ENCODE assay signal across 14 mouse cellular contexts in the genomic region with DNA sequence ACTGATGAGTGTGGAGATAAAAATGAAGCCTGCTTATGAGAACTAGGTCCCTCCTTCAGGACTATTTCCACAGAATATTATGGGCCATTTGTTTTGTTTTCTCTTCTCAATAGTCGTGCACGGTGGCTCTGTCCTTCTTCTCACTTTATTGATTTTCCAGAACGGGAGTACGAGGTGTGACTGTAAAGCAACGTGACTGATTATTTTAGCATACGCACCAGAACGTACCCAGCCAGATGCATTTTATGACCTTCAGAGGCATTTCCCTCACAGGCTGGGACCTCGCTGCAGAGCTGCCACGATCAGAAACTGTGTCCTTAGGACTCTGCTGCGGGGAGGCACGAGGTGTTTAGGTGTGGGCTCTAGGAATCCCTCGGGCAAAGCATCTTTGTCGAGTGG. TPM values are rescaled to one million over a fixed set of nuclear protein-coding genes. Genes with fewer than 3 reads are reported as not detected.
DNase-seq lines count a peak whose midpoint lies in the region; ATAC-seq and TF ChIP-seq lines count a peak whose summit lies in the region.
"Had no signal": no experiment of that assay in that cellular context is flagged by ENCODE, and none has a peak within 500 bp of the region (broad histone marks: within the 10 kb centered on the region; RNA-seq: fewer than 3 reads in every experiment).

No protein-coding gene starts in this region.

- no peak overlapping the region for H3K9ac ChIP-seq in hindbrain, embryonic 11.5 days (ENCODE audit: low read depth, low read length)
- no peak overlapping the region for H3K9ac ChIP-seq in stomach, embryonic 14.5 days (replicated peaks; ENCODE audit: low read depth, low read length)
- no peak overlapping the region for H3K9ac ChIP-seq in stomach, postnatal 0 days (ENCODE audit: low read length)
- H3K9ac ChIP-seq in limb, embryonic 13.5 days = no peak overlapping the region
- H3K9ac ChIP-seq: lung, embryonic 15.5 days had no signal

- H3K4me2 ChIP-seq in hindbrain, embryonic 11.5 days (replicated peaks; ENCODE audit: low read depth, low read length) = 0 out of 2 replicates have a peak overlapping the region, but pooled peaks have one; percentile 18
- no peak overlapping the region for H3K4me2 ChIP-seq in stomach, embryonic 14.5 days (replicated peaks; ENCODE audit: low read depth, low read length)
- H3K4me2 ChIP-seq in stomach, postnatal 0 days (replicated peaks; ENCODE audit: low read depth) = no peak overlapping the region
- H3K4me2 ChIP-seq in limb, embryonic 13.5 days (replicated peaks) = peak overlapping the region; percentile 56

- no peak for DNase-seq in hindbrain, embryonic 11.5 days (ENCODE audit: low spot score)
- no peak for DNase-seq in hindbrain, embryonic 10.5 days (ENCODE audit: low spot score)
- no peak for DNase-seq in stomach, postnatal 0 days (ENCODE audit: low spot score)
- DNase-seq in right cerebral cortex, postnatal 4 days = no peak
- no peak for DNase-seq in gastrocnemius, adult 18-20 months (ENCODE audit: low spot score)
- no peak for DNase-seq in gastrocnemius, postnatal 10 days
- DNase-seq: kidney, adult 11 months; layer of hippocampus, adult 9-11 months; thymus, postnatal 4 days had no signal

- no peaks in the 10 kb centered on the region for H3K36me3 ChIP-seq in hindbrain, embryonic 11.5 days (ENCODE audit: control insufficient read depth, insufficient read depth, low read length)
- no peaks in the 10 kb centered on the region for H3K36me3 ChIP-seq in hindbrain, embryonic 10.5 days
- no peaks in the 10 kb centered on the region for H3K36me3 ChIP-seq in stomach, embryonic 14.5 days (ENCODE audit: control insufficient read depth, insufficient read depth, low read length)
- H3K36me3 ChIP-seq in stomach, postnatal 0 days (ENCODE audit: control insufficient read depth, insufficient read depth, low read length) = no peaks in the 10 kb centered on the region
- no peaks in the 10 kb centered on the region for H3K36me3 ChIP-seq in limb, embryonic 13.5 days
- H3K36me3 ChIP-seq: lung, embryonic 15.5 days had no signal

- no peaks in the 10 kb centered on the region for H3K9me3 ChIP-seq in hindbrain, embryonic 11.5 days (ENCODE audit: control insufficient read depth, low read length)
- H3K9me3 ChIP-seq in hindbrain, embryonic 10.5 days = peaks cover 3% of the 10 kb centered on the region; the same call in 1 of the 2 replicates
- H3K9me3 ChIP-seq in stomach, embryonic 14.5 days (ENCODE audit: control insufficient read depth, low read depth, low read length) = peaks cover 4% of the 10 kb centered on the region; the same call in 1 of the 2 replicates
- H3K9me3 ChIP-seq in stomach, postnatal 0 days (ENCODE audit: control insufficient read depth, low read length) = no peaks in the 10 kb centered on the region
- H3K9me3 ChIP-seq in limb, embryonic 13.5 days = no peaks in the 10 kb centered on the region; the same call in 1 of the 2 replicates
- H3K9me3 ChIP-seq: lung, embryonic 15.5 days had no signal

- no peaks in the 10 kb centered on the region for H3K27me3 ChIP-seq in hindbrain, embryonic 11.5 days (ENCODE audit: control insufficient read depth, insufficient read depth, low read length)
- H3K27me3 ChIP-seq in hindbrain, embryonic 10.5 days (ENCODE audit: insufficient read depth, poor library complexity, severe bottlenecking) = no peaks in the 10 kb centered on the region
- no peaks in the 10 kb centered on the region for H3K27me3 ChIP-seq in stomach, embryonic 14.5 days (ENCODE audit: control insufficient read depth, insufficient read depth, low read length)
- H3K27me3 ChIP-seq in stomach, postnatal 0 days (ENCODE audit: control insufficient read depth, insufficient read depth, low read length) = no peaks in the 10 kb centered on the region
- H3K27me3 ChIP-seq in limb, embryonic 13.5 days = 0 out of 2 replicates have a peak, but pooled peaks cover 2% of the 10 kb centered on the region
- H3K27me3 ChIP-seq: lung, embryonic 15.5 days had no signal

- 0 out of 2 replicates have a peak overlapping the region, but pooled peaks have one; percentile 13 for H3K27ac ChIP-seq in hindbrain, embryonic 11.5 days (ENCODE audit: low read depth, low read length)
- no peak overlapping the region for H3K27ac ChIP-seq in hindbrain, embryonic 10.5 days
- 0 out of 2 replicates have a peak overlapping the region, but pooled peaks have one; percentile 27 for H3K27ac ChIP-seq in stomach, embryonic 14.5 days (ENCODE audit: low read length)
- no peak overlapping the region for H3K27ac ChIP-seq in stomach, postnatal 0 days (replicated peaks)
- no peak overlapping the region for H3K27ac ChIP-seq in limb, embryonic 13.5 days
- H3K27ac ChIP-seq: lung, embryonic 15.5 days had no signal

- no peak for TF ChIP-seq EP300 in stomach, postnatal 0 days (optimal IDR thresholded peaks at IDR 0.05)

- 70% methylated on average over 13 of the region's 13 CpGs for WGBS in hindbrain, embryonic 11.5 days
- 83% methylated on average over 13 of the region's 13 CpGs for WGBS in hindbrain, embryonic 10.5 days
- 41% methylated on average over 13 of the region's 13 CpGs for WGBS in stomach, embryonic 14.5 days
- 36% methylated on average over 13 of the region's 13 CpGs for WGBS in stomach, postnatal 0 days
- WGBS in limb, embryonic 13.5 days = 13% methylated on average over 13 of the region's 13 CpGs

- no peak for TF ChIP-seq CTCF in stomach, postnatal 0 days (IDR thresholded peaks at IDR 0.05; ENCODE audit: low read depth)

- ATAC-seq in hindbrain, embryonic 11.5 days (ENCODE audit: low FRiP score) = no peak
- no peak for ATAC-seq in stomach, embryonic 14.5 days (ENCODE audit: insufficient number of reproducible peaks, insufficient read depth, low FRiP score, low read depth)
- no peak for ATAC-seq in stomach, postnatal 0 days (ENCODE audit: low FRiP score, low TSS enrichment)
- ATAC-seq in limb, embryonic 13.5 days (ENCODE audit: low FRiP score, low read depth) = peak; percentile 49; the same call in 1 of the 2 replicates
- ATAC-seq: CD4-positive, CD25-positive, alpha-beta regulatory T cell, adult 4 months had no signal

- no peaks in the 10 kb centered on the region for H3K4me1 ChIP-seq in hindbrain, embryonic 11.5 days (replicated peaks; ENCODE audit: control insufficient read depth, insufficient read depth, low read length)
- peaks cover 6% of the 10 kb centered on the region; the same call in 1 of the 2 replicates for H3K4me1 ChIP-seq in hindbrain, embryonic 10.5 days (replicated peaks)
- H3K4me1 ChIP-seq in stomach, embryonic 14.5 days (ENCODE audit: control insufficient read depth, insufficient read depth, low read length) = no peaks in the 10 kb centered on the region
- H3K4me1 ChIP-seq in stomach, postnatal 0 days (replicated peaks; ENCODE audit: control insufficient read depth, insufficient read depth) = no peaks in the 10 kb centered on the region; the same call in 1 of the 2 replicates
- H3K4me1 ChIP-seq in limb, embryonic 13.5 days = peaks cover 14% of the 10 kb centered on the region

- no peak overlapping the region for H3K4me3 ChIP-seq in hindbrain, embryonic 11.5 days (ENCODE audit: low read depth, low read length)
- H3K4me3 ChIP-seq in hindbrain, embryonic 10.5 days = no peak overlapping the region
- H3K4me3 ChIP-seq in stomach, embryonic 14.5 days (ENCODE audit: low read depth, low read length) = no peak overlapping the region
- H3K4me3 ChIP-seq in stomach, postnatal 0 days (ENCODE audit: low read depth, low read length) = no peak overlapping the region
- peak overlapping the region; percentile 20 for H3K4me3 ChIP-seq in limb, embryonic 13.5 days
- H3K4me3 ChIP-seq: myocyte had no signal

RNA-seq across cellular contexts. Expression of gene Hipk2, which starts 51.0 kb away (rescaled TPM):
- polyA plus RNA-seq in hindbrain, embryonic 11.5 days (2014; fragmentation: Nextera tagmentation; extraction: Ambion mirVana) = 26.6 and 38.4 TPM in 2 replicates
- polyA plus RNA-seq in hindbrain, embryonic 10.5 days (2016; fragmentation: Nextera tagmentation; extraction: Ambion mirVana) = 28.5 and 29.6 TPM in 2 replicates
- polyA plus RNA-seq in stomach, embryonic 14.5 days (2014; fragmentation: Nextera tagmentation; extraction: Ambion mirVana) = 31.8 and 34.3 TPM in 2 replicates
- 13.7 and 13.9 TPM in 2 replicates for polyA plus RNA-seq in stomach, postnatal 0 days (2015; fragmentation: Nextera tagmentation; extraction: Ambion mirVana)
- 19.6 and 19.8 TPM in 2 replicates for polyA plus RNA-seq in limb, embryonic 13.5 days (2015; fragmentation: Nextera tagmentation; extraction: Ambion mirVana)
- 10 to 100 TPM; 74.6 to 99.1 TPM for total RNA-seq in gastrocnemius, adult 18-20 months (2021)
- 10 to 100 TPM; 45.1 to 46.0 TPM for total RNA-seq in gastrocnemius, postnatal 10 days (2021)

RNA-seq across cellular contexts. Expression of gene Tbxas1, which starts 51.8 kb away (rescaled TPM):
- 0.69 and 1.4 TPM in 2 replicates for polyA plus RNA-seq in hindbrain, embryonic 11.5 days (2014; fragmentation: Nextera tagmentation; extraction: Ambion mirVana)
- 1.1 and 1.9 TPM in 2 replicates for polyA plus RNA-seq in hindbrain, embryonic 10.5 days (2016; fragmentation: Nextera tagmentation; extraction: Ambion mirVana)
- polyA plus RNA-seq in stomach, embryonic 14.5 days (2014; fragmentation: Nextera tagmentation; extraction: Ambion mirVana) = 2.1 and 3.3 TPM in 2 replicates
- polyA plus RNA-seq in stomach, postnatal 0 days (2015; fragmentation: Nextera tagmentation; extraction: Ambion mirVana) = 1.9 and 2.0 TPM in 2 replicates
- polyA plus RNA-seq in limb, embryonic 13.5 days (2015; fragmentation: Nextera tagmentation; extraction: Ambion mirVana) = 1.5 and 1.9 TPM in 2 replicates
- under 1 TPM; 0.48 to 0.69 TPM for total RNA-seq in gastrocnemius, adult 18-20 months (2021)
- total RNA-seq in gastrocnemius, postnatal 10 days (2021) = 1 to 10 TPM in 1 of 2 experiments, under 1 TPM in 1; 0.92 to 1.9 TPM
- polyA plus RNA-seq: myocyte had no signal

Comparison
In these comparisons a context has a peak if more than half of its experiments do, and no peak if none do; other contexts are left out.
1. H3K27ac ChIP-seq: peak in hindbrain, embryonic 11.5 days (single experiment) and stomach, embryonic 14.5 days (single experiment); none in hindbrain, embryonic 10.5 days (single experiment), stomach, postnatal 0 days (single experiment) and limb, embryonic 13.5 days (single experiment).
2. H3K4me2 ChIP-seq: peak in hindbrain, embryonic 11.5 days (single experiment) and limb, embryonic 13.5 days (single experiment); none in stomach, embryonic 14.5 days (single experiment) and stomach, postnatal 0 days (single experiment).